Mouse (Mus musculus): ENCODE measurements around the gene Prkcg. TPM values are rescaled to one million over a fixed set of nuclear protein-coding genes. Genes with fewer than 3 reads are reported as not detected.
"Not testable (repeated sequence)": the region's sequence is repeated elsewhere in the genome, so short reads cannot be mapped to it uniquely, and the experiment has no call there.

Prkcg gene
- total RNA-seq, 2 experiments from 2014 or later = 0.36 to 1.1 TPM

DNA sequence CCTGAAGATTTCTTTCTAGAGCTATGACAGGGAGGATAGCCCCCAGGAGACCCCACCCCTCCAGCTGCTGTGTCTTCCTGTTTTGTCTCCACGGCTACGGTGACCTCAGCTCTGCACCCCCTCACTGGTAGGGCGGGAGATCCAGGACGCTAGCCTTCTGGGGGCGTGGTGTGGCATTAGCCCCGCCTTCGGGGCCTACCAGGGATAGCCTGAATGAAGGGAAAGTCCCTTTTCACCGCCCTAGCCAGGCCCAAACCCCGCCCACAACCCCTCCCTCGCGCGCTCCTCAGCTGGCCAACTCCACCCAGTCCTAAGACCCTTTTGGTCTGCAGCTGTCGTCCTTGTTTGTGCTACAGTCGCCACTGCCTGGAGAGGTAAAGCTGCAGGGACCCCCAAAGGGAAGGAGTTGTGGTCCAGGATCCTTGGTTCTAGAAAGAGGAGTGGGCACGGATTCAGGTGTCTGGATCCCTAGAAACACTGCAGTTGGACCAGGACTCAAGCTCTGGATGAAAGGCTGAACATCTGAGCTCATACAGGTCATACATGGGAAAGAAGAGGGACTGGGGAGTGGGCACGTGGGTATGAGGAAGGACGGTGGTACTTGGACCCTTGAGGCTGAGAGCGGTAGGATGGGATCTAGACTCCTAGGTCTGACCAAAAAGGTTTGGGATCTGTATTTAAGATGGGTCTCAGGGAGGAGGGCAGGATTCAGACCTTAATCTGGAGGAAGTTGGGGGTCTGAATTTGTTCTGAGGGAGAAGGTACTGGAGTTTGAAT, 1.5 kb downstream of the Prkcg start:
- DNase-seq (ENCODE audit: low spot score in 2 of 2) = peak; percentile 87 to 88

DNA sequence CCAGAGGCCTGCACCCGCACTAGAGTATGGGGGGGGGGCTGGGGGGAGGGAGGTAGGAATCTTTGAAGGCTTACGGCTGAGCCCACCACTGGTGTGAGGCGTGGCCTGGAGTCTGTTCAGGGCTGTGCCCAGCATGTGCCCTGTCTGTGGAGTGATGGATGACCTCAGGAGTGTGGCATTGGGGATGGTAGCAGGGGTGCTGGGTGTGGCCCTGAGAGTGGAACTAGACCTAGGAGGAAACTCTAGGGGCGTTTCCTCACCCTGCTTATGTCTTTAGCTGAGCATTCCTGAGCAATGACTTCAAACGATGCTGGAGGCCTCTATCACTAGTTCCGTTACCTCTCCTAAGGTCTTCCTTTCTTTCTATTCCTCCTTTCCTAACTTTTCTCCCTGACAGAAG, 2.2 kb downstream of the Prkcg start:
- DNase-seq (ENCODE audit: low spot score in 2 of 2) = no peak

DNA sequence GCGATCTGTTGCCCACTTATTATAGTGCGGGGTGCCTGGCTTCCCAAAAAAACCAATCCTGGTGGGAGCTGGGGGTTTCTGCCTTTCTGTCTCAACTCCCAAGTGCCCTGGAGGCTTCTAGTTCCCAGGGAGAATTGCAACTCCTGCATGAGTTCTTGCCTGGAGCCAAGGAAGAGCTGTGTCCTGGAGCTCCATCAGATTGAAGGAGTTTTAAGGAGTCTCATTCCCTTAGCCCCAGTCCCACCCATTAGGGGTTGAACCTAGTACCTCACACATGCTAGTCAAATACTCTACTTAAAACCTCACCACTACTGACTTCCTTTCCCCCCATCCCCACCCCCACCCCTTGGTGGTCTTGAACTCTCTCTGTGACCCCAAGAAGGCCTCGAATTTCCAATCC, 2.8 kb downstream of the Prkcg start:
- DNase-seq (ENCODE audit: low spot score in 2 of 2) = no peak

DNA sequence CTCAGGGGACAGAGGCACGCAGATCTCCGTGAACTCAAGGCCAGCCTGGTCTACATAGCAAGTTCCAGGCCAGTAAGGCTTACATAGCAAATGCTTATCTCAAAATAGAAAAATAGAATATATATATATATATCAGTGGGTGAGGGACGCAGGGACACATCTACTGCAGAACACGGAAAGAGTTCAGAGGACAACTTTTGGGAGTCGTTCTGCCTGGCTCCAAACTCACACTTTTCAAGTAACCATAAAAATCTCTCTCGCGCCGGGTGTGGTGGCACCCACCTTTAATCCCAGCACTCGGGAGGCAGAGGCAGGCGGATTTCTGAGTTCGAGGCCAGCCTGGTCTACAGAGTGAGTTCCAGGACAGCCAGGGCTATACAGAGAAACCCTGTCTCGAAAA, 3.3 kb downstream of the Prkcg start:
- not testable (repeated sequence) for DNase-seq (ENCODE audit: low spot score in 2 of 2)

DNA sequence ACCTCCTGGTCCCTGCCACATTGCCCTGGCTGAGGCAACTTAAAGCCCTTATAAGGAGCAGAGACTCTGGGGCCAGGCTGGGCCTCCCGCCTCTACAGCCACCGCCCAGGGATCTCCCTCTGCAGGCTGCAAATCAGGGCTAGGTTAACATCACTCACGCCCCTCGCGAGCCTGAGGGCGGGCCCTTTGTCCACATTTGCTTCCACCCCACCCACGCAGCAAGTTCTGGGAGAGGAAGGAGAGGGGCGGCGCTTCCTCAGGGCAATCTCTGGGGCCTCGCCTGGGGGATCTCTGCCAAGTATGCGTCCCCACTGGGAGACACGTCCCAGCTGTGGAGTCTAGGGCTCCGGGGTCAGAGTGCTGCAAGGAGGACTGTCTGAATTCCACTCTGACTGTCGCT, 3.8 kb downstream of the Prkcg start:
- DNase-seq (ENCODE audit: low spot score in 2 of 2) = peak; percentile 80 to 83

DNA sequence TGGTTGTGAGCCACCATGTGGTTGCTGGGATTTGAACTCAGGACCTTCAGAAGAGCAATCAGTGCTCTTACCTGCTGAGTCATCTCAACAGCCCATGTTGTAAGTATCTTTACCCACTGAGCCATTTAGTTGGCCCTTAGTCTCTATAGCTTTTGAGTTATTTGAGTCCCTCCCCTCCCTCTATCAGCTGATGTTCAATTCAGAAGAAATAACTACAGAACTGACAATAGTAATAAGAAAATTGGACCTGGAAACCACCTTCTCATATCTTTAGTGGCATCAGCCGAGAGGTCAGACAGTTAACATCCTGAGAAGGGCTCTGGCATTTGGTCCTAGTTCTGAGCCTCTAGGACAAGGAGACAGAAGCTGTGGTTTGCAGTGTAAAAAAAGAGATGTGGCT, 5.8 kb downstream of the Prkcg start:
- no peak for DNase-seq (ENCODE audit: low spot score in 2 of 2)

DNA sequence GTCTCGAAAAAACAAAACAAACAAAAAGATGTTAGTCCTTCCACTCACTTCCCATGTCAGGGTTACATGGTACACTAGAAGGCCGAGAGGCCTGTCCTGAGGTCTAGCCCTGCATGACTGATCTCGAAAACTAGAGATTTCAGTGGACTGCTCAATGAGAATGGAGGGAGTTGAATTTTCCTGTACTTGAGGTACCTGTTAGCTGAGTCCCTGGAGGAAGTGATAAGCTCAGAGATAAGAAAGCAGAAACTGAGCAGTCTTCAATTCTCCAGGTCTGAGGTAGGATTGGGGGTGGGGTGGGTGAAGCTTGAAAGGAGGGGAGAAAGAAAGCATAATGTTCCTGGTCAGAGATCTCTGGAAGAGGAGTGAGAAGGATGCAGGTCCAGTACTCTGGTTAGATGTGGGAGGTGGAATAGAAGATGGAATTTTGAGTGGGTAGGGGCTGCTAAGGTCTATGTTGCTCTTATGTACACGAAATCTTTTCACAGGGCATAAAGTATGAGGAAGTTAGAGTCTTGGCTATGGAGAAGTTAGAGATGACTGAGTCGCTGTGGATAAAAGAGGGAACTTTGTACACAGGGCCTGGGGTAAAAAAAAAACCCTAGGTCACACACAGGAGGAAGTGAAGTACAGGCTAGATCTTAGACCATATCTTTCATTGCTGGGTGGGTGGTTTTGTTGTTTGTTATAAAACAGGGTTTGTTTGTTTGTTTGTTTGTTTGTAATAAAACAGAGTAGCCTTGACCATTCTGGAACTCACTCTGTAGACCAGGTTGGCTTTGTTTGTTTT, 6.5 kb downstream of the Prkcg start:
- DNase-seq (ENCODE audit: low spot score in 2 of 2) = no peak

DNA sequence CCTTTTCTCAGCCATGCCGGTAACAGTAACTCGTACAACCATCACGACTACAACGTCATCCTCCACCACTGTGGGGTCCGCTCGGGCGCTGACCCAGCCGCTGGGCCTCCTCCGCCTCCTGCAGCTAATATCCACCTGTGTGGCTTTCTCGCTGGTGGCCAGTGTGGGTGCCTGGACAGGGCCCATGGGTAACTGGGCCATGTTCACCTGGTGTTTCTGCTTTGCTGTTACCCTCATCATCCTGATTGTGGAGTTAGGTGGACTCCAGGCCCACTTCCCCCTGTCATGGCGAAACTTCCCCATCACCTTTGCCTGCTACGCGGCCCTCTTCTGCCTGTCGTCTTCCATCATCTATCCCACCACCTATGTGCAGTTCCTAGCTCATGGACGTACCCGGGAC, 7.7 kb downstream of the Prkcg start:
- DNase-seq (ENCODE audit: low spot score in 2 of 2) = no peak

DNA sequence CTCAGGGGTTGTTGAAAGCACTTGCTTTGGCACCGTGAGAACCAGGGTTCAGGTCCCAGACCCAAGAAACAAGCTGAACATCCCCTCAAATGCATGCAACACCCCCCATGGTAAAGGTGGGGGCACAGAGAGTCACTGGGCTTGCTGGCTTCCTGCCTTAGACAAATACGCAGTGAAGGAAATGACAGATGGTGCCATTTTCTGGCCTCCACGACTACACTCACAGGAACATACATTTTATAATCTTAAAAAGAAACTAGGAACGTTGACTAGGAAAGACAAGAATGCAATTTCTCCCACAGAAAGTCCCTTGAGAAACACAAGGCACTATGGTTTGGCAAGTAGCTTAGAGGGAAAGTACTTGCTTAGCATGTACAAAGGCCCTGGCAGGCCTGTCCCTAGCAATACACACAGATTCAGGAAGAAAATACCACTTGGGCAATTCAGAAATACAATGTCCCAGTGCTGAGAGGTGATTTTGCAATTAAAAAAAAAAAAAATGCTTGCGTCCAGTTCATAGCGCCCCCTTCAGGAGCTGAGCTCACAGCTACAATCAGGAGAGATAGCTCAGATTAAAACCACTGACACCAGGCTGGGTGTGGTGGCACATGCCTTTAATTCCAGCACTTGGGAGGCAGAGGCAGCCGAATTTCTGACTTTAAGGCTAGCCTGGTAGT, 11.1 kb downstream of the Prkcg start:
- DNase-seq (ENCODE audit: low spot score in 2 of 2) = no peak

DNA sequence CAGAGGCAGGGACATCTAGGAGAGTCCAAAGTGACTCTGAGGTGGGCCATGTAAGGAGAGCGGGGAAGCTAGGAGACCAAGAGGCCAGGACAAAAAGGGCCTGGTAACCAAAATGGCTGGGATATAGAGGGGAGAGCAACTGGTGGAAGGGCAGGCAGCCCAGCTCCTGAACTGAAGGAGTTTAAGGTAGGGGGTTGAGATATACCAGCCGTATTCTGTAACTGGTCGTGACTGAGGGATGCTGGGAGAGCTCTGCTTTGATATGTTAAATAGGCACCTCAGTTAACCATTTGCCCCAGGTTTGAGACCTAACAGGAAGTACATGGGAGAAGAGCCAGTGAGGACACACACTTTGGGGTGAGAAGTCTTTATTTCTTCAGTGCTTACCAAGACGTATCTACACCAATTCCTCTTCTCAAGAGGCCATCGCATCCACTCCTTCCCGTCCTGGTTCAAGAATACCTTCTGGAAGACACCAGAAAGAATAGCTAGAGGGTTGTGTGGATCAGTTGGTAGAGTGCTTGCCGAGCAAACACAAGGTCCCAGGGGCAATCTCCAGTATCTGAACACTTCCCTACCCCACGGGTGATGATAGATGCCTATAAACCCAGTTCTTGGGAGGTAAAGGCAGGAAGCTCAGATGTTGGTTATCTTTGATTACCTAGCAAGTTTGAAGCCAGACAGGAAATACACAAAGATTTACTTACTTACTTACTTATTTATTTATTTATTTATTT, 12.1 kb downstream of the Prkcg start:
- DNase-seq (ENCODE audit: low spot score in 2 of 2) = no peak

DNA sequence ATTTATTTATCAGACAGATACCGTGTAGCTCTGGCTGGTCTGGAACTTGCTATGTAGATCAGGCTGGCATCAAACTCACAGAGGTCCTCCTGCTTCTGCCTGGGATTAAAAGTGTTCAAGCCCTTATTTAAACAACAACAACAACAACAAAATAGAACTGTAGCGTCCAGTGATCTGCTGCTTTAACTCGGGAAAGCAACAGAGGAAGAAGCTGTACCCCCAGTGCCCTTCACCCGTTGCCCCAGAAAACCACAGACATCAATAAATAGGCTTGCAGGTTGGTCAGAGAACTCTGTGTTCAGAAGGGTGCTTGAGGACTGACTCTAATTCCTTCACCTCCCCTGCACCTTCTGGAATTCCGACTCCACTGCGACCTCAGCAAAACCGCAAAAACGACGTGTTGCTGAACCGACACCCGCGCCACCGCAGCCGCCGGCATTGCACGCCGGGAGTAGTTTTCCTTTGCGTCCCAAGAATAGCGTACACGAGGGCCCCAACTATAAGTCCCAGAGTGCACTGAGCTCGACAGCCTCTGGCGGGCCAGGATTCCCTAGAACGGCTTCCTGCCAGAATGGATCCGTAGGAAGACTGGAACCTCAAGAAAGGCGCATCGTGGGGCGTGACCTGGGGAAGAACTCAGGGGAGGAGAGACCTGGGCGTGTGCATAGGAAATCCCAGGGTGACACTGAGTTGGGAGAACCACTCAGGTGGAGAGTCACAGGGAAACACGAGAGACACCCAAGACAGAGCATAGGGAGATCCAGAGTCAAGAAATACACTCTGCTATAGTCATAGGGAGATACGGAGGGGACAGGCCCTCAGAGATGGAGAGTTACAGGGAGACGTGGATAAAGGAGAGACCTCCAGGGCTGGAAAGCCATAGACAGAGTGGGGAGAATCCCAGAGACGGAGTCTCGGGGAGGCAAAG, 12.9 kb downstream of the Prkcg start:
- DNase-seq (ENCODE audit: low spot score in 2 of 2) = no peak

DNA sequence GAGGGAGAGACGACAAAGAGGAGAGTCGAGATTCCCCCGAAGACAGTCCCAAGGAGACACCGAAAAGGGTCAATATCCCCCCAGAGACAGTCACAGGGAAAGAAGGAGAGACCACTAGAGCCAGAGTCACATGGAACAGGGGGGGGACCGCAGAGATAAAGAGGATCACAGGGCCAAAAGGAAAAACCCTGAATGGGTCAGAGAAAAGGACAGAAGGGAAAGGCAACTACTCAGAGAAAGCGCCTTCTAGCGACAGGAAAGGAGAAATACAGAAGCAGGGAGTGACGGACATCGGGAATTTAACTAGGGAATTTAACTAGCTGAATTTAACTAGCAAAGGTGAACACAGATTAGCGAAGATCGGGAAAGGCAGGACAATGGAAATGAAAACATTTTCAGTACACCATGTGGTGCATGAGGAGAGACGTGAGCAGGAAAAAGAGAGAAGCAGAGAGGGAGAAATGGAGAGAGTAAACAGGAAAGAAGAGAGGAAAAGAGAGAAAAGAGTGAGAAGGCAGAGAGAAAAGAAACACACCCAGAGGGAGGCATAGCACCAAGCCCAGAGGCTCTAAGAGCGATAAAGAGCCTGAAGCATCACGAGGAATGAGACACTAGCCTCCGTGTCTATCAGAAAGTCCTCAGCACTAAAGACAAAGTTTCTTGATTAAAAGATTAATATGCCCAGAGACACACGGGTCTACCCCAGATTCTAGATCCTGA, 13.7 kb downstream of the Prkcg start:
- DNase-seq (ENCODE audit: low spot score in 2 of 2) = no peak

DNA sequence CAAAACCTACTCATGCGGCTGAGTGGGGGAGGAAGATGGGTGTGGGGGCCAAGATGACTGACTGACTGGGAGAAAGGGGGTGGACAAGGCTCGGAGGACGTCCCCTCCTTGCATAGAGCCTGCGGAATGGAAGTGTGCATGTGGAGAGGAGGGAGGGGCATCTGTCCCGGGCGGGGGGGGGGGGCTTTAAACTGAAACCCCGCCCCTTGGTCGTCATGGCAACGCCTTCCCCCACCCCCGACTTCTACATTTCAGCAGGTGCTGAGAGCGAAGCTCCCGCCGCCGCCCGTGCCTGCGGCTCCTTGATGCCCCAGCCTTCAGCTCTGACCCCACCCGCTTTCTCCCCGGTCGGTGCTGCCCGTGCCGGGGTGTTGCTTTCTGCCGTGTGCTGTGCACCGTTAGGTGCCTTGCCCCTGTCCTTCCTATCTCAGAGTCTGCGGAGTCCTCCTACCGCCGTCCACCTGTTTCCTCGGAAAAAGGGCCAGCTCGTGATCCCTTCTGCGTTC, 14.3 kb downstream of the Prkcg start:
- peak in 1 of 2 experiments; percentile 30 for DNase-seq (ENCODE audit: low spot score in 2 of 2)

DNA sequence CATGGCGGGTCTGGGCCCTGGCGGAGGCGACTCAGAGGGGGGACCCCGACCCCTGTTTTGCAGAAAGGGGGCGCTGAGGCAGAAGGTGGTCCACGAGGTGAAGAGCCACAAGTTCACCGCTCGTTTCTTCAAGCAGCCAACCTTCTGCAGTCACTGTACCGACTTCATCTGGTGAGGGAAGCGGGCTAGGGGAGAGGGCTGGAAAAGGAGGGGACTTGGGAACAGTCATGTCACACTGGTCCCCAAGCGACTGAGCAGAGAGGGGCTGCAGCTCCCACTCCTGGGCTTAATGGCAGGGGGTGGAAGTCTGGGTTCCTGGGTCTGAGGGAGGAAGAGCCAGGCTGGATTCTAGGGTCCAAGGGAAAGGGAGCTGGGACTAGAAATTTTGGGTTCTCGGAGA, 14.8 kb downstream of the Prkcg start:
- no peak for DNase-seq (ENCODE audit: low spot score in 2 of 2)

DNA sequence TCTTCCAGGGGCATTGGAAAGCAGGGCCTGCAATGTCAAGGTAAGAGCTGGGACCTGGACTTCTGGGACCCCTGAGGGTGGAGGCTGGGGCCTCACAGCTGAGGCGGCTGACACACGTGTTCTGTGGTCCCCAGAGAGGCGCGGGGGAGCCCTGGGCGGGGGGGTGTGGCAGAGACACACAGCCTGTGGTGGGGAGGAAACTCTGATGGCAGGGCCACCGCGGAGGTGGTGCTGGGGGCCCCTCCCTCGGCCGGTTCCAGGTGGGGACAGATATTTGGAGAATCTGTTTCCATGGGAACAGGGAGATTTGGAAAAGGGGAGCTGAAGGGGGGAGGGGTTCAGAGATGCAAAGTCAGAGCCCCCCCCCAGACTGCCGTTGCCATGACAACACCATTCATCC, 15.3 kb downstream of the Prkcg start:
- DNase-seq (ENCODE audit: low spot score in 2 of 2) = no peak

DNA sequence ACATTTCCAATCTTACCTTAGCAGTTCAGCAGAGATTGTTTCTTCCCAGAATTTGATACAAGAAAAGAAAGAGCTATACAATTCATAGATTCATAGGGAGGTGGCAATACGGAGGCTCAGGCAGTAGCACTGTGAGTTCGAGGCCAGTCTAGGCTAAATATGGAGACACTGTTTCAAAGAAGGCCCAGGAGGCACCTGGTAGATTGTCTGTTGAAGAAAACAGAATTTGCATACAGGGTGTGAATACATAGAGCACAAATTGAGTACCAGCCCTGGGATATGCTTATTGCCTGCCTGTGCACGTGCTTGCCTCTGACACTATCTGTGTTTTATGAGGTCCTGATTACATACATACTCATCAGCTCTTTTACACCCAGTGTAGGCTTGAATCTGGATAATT, 17.4 kb downstream of the Prkcg start:
- DNase-seq (ENCODE audit: low spot score in 2 of 2) = no peak

DNA sequence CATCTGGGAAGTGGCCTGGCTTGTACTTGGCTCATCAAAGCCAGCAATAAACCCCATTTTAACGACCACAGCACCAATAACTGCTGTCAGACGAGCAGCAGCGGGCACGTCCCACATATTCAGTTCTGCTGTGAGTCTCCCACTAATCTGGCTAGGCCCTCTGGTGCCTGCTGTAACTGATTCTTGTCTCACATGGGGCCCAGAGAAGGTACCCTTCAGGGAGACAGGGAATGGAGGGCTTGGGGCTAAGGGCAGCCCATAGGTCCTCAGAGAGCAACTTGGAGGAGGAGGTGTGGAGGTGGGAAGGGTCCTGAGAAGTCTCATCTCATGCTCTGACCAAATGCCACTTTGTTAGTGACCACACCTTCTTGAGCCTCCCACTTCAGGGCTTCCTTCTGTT, 19.7 kb downstream of the Prkcg start:
- DNase-seq (ENCODE audit: low spot score in 2 of 2) = no peak

DNA sequence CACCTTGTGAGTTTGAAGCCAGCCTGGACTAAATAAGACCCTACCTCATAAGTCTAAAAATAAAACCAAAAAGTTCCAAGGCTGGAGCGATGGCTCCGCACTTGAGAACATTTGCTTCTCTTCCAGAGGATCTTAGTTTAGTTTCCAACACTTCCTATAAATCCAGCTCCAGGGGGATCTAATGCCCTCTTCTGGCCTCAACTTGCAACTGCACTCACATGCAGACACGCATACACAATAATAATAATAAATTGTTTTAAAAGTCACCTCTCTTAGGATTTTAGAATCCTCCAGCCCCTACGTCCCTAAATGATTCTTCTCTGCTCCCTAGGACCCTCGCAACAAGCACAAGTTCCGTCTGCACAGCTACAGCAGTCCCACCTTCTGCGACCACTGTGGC, 21.3 kb downstream of the Prkcg start:
- DNase-seq (ENCODE audit: low spot score in 2 of 2) = no peak

DNA sequence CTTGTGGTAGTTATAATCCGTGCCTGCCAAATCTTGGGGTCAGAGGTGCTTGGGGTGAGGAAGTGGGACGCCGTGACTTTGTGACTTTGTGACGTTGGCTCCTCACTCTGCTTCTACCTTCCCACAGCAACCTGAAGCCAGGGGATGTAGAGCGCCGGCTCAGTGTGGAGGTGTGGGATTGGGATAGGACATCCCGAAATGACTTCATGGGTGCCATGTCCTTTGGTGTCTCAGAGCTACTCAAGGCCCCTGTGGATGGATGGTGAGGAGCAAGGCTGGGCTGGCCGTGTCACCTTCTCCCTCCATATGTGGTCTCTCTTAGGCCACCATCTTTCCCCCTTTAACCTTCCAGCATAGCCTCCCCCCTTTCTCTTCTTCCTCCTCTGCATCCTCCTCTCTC, 24.6 kb downstream of the Prkcg start:
- no peak for DNase-seq (ENCODE audit: low spot score in 2 of 2)

All from adrenal gland, adult 18-20 months (tissue).